Mouse (Mus musculus): Measurements from ENCODE around the gene Zmiz1.

The Zmiz1 gene

DNA sequence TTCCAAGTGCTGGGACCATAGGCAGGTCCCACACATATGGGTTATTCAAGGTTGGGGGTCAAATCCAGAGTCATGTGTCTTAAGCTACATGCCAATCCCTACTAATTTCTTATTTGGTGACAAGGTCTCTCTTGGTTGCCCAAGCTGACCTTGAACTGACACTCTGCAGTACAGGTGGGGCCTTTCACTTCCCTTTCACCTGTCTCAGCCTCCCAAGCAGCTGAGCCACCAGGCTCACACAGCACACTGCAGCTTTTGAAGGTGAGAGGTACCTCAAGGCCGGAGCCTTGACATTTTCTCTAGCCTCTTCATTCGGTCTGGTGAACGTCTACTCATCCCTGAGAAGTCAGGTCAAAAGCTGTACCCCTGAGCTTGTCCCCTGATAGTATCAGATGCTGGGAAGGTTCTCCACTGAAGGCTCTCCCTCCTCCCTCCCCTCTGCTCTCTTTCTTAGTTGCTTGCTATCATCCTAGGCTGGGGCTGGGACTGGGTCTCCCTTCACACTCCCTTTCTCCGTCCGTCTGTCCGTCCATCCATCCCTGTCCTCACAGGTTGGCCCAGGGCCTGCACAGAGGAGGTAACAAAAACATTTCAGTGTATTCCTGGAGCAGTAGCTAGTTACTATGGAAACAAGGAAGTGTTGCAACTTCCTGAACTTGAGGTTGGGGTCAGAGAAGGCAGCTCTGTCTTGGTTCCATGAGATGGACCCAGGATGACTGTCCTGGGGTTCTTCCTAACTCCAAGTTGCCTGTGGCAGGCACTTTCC, 13.3 kb downstream of the Zmiz1 start:
- DNase-seq (ENCODE audit: low read depth) = peak; percentile 53

DNA sequence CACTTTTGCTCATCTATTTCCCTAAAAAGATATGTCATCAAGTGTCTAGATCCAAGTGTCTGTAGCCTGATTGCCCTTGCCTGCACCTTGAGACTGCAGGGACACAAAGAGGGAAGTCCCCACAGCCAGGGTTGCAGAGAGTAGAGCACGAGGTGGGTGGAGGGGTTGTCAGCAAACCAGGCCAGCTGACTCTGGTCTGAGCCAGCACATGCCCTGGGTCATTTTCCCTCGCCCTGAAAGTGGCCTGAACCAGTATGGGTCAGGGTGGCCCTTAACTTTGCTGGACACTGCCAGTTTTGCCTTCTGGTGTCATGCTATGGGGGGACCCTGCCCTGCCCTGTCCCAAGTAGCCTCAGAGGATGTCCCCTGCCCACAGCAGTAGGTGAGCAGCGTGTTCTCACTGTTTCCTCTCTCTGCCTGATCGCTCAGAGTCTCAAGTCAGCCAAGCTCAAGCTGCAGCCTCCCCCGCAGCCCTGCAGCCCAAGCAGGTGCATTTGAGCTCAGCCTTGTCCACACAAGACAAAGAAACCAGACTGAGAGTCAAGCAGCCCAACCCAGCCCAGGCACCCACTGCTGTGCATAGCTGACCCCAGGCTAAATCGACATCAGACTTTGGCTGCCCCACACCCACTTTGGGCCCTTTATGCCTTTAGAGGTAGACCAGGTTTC, 14.1 kb downstream of the Zmiz1 start:
- DNase-seq (ENCODE audit: low read depth) = no peak

DNA sequence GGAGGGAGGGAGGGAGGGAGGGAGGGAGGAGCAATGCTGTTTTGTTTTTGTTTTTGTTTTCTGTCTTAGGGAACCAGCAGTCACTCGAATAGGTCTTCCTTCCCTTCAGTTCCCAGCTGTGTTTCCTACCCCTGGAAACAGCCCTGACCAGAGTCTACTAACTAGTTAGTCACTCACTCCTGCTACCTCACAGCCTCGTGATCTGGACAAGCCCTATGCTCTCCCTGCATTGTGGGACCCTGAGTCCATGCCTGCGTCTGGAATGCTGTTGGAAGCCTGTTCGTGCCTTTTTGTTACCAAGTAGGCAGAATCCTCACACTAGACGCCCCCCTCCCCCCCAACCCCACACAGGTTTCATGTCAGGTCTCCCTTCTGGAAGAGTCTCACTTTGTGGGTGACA, 15.0 kb downstream of the Zmiz1 start:
- peak; percentile 48 for DNase-seq (ENCODE audit: low read depth)

DNA sequence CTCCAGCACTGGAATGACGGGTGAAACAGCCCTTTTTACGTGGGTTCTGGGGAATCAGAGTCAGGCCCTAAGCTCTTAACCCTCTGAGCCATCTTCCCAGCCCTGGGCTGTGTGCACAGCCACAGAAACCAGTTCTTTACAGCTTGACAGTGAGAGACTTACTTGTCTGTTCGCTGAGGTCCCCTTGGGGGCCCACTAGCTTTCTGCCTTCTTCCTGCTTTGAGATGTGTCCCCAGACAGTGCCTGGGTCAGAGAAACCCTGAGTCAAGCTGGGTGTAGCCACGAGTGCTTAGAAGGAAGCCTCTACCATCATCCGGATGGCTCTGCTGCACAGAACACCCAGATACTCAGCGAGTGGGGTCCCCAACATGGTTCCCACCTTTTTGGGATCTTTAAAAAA, 15.7 kb downstream of the Zmiz1 start:
- no peak for DNase-seq (ENCODE audit: low read depth)

DNA sequence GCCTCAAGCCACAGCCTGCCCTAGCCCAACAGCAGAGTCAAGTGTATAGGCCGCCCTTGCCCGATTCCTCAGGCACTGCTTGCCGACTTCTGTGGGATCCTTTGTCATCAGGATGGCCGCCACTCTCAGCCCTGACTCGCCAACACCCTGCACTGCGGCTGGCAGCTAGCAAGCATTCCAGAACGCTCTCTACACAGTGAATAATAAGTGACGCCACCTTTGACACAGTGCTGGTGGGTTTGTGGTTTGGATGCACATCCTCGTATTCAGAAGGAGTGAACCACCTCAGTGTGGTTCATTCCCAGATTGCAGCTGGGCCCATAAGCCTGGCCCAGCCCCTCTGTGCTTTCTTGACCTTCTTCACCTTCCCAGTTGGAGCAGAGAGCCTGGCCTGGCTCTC, 17.1 kb downstream of the Zmiz1 start:
- peak; percentile 74 for DNase-seq (ENCODE audit: low read depth)

DNA sequence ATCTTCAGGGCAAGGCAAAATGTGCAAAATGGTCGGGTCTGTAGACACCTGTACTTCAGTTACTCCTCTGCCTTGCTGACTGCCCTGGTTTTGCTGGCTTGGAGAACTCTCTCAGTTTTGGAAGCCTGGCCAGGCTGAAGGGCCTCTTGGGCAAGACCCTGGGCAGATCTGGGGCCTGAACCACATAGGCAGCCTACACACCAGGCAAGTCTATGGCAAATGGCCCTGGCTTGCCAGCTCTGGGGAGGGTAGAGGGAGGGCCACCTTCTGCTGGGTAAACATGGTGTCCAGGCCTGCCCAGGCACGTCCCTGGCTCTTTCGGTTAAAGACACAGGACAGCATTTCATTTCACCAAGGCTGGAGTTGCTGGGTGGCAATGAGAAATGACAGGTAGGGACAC, 17.5 kb downstream of the Zmiz1 start:
- DNase-seq (ENCODE audit: low read depth) = no peak

DNA sequence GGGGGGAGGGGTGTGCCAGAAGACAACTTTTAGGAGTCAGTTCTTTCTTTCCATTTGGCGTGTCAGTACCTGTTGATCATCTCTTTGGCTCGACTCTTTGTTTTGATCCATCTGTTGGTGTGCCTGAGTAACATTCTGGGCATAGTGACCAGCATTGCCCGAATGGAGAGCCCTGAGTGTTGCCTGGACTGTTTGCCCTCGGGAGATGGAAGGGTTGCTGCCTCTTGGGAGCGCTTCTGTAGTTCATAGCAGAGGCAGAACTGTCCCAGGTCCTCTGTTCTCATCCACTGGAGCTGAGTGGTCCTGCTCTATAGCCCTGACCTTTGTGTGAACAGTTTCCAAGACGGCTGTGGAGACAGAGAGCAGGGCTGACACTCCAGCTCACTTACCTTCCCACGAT, 18.3 kb downstream of the Zmiz1 start:
- DNase-seq (ENCODE audit: low read depth) = no peak

DNA sequence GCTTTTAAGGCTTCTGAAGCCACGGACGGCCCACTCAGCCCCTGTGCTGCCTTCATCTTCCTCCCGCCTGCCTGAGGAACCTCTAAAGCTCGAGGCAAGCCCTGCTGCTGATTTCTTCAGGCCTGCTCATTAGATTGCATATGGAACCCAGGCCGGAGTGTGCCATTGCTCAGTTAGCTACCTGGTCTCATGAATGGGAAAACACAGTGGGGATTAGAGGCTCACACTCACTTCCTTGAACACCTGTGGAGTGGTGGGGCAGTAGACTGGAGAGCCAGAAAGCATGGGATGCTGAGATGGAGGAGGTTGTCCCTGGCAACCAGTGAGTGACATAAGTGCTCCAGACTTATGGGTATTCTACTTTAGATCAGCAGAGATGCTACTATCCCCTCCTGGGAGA, 19.3 kb downstream of the Zmiz1 start:
- DNase-seq (ENCODE audit: low read depth) = no peak

DNA sequence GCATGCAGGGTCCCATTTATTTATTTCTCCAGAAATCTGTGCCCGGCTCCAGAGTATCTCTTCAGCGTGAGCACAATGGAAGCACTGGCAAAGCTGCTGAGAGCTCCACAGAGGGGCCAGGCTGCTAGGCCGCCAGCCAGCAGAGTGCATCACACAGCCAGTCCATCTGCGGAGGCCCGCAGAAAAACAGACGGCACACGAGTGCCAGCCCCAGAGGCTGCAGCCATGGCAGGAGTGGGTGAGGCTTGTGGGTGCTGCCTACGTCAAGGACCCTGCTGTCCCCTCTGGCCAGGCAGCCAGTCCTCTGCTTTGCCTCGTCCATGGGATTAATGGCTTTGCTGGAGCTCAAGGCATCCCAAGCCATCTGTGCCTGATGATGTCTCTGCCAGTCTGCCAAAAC, 19.8 kb downstream of the Zmiz1 start:
- DNase-seq (ENCODE audit: low read depth) = no peak

DNA sequence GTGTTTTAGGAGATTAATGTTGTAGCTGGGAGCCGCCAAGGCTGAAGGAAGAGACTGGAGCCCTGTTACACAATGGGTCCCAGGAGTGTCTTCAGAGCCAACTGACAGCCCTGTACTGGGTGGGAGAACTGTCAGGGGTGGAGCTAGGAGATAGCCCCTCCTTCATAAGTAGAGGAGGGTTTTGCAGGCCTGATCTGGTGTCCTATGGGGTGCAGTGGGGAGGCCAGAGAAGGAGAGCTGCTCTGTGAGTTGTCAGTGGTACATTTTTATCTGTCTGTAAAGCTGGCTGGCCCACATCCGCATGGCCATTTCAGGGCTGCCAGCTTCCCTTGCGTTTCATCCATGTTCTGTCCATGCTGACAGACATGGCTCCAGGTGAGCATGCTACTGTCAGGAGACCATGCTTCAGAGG, 20.9 kb downstream of the Zmiz1 start:
- DNase-seq (ENCODE audit: low read depth) = no peak

DNA sequence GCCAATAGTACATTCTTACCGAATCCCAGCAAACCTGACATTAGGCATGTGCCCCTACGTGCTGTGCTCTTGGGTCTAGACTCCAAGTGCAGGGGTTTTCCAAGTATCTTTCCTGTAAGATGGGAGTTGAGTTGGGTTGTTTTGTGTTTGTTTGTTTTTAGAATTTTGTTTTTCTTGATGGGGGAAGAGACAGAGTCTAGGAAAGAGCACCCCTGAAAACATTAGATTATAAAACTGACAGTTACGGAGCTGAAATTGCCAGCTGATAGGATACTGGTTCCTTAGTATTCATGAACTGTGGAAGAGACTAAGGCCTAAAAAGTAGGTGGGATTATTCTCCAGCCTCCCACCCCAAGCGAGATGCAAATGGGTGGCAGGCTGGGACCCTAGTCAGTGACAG, 21.5 kb downstream of the Zmiz1 start:
- no peak for DNase-seq (ENCODE audit: low read depth)

DNA sequence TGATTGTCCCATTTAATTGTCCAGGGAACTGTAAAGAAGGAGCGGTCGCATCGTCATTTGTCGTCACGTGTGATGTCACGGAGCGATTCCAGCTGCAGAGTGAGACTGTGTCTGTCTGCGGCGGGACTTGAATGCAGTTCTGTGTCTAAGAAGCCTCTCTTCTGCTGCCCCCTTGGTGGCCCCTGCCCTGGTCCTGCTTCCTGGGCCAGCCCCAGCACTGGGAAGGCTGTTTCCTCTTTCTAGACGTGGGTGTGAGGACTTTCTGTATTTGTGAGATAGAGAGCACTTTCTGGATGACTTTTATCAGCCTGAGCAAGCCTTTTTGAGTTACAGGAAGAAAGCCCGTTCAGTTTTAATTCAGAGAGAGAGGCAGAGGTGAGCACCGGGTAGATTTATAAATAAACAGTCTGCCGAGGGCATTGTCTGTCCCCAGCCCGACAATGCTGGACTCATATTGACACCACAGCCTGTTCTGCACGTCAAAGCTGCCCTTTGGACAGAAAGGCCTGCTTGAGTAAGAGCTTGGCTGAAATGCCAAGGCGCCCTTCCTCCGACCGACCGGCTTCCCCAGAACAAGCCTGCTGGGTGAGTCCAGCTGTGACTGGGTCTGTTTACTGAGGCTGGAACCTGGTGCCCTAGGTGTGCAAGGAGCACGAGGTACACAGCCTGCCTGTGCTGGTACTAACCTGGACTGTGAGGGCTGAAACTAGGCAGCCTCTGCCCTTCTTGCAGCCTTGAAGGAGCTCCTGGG, 22.1 kb downstream of the Zmiz1 start:
- peak; percentile 57 for DNase-seq (ENCODE audit: low read depth)

DNA sequence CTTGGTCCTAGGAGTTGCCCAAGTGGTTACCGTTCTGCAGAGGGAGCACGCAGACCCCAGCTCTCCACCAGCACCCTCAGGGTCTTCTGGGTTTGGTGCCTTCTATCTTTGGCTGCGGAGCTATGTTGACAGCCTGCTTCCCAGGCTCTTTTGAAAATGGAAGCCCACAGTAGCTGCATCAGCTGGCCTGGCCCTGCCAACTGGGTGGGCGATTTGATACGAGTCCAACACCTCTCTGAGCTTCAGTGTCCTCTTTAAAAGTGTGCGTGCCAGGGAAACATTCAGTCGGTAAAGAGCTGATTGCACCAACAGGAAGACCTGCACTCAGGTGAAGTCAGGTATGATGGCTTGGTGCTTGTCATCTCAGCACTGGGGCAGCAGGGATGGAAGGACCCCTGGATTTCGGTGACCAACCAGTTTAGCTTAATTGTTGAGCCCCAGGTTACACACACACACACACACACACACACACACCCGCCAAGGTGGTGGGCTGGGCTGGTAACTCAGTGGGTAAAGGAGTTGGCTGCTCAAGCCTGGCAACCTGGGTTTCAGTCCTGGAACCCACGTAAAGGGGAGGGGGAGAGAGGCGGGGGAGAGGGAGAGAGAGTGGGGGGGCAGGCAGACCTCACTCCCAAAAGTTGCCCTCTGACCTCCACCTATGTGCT, 22.8 kb downstream of the Zmiz1 start:
- no peak for DNase-seq (ENCODE audit: low read depth)

DNA sequence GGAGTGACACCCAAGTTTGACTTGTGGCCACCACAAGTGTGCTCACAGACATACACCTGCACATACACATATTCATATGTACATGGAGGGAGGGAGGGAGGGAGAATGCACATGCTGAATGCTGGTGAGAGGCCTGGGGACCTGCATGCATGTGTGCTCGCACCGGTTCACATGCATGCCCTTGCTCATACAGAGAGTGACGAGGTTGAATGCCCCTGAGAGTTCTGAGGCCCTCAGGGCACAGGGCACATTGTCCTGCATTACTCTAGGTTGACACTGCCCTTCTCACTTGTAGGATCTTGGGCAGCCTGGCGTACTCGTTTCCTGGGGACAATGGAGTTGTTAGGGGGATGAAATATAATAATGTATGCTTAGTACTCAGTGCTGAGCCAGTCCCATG, 23.4 kb downstream of the Zmiz1 start:
- no peak for DNase-seq (ENCODE audit: low read depth)

DNA sequence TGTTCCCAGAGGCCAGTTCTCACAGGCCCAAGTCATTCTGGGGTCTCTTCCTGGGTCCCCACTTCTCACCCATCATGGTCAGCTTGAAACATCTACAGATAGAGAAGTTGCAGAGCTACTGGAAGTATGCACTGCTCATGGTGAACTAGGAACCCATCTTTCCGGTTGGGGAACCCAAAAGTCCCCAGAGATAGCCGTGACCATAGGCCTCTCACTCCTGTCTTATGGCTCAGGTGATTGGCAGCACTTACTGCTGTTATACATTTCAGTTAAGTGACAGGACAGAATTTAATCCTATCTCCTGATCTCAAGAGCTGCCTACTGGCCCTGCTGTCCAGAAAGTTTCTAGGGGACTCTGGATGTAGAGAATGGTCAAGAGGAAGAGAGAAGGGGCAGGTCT, 24.3 kb downstream of the Zmiz1 start:
- DNase-seq (ENCODE audit: low read depth) = no peak

DNA sequence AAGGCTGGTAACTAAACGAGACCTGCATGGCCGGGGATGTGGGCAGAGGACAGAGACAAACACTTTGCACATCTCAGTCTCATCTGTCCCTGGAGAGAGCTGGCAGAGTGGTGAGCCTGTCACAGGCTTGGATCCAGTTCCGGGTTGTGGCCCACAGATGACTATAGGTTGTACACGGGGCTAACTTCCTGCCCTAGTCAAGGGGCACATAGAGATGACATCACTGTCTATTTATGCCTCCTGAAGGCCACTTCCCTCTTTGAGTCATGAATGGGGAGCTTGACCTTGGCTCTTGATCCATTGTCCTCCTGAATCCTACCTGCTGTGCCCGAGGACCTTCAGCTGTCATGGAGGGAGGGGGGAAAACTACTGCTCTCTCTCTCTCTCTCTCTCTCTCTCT, 25.1 kb downstream of the Zmiz1 start:
- DNase-seq (ENCODE audit: low read depth) = no peak

DNA sequence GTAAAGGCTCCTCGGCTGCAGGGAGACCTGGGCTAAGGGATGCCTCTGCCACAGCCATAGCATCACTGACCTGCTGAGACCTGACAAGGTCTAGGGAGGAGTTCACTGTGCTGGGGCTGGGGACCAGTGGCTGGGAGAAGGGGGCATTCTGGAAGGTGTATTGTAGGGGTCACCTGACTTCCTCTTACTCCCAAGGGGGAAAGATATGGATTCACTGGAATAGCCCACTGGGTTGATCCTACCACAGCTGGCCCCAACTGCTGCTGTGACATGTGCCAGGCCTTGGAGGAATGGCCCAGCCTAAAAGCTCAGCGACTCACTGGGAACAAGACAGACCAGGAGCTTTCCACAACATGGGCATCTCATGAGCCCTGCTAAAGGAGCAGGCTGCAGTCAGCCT, 27.2 kb downstream of the Zmiz1 start:
- no peak for DNase-seq (ENCODE audit: low read depth)

DNA sequence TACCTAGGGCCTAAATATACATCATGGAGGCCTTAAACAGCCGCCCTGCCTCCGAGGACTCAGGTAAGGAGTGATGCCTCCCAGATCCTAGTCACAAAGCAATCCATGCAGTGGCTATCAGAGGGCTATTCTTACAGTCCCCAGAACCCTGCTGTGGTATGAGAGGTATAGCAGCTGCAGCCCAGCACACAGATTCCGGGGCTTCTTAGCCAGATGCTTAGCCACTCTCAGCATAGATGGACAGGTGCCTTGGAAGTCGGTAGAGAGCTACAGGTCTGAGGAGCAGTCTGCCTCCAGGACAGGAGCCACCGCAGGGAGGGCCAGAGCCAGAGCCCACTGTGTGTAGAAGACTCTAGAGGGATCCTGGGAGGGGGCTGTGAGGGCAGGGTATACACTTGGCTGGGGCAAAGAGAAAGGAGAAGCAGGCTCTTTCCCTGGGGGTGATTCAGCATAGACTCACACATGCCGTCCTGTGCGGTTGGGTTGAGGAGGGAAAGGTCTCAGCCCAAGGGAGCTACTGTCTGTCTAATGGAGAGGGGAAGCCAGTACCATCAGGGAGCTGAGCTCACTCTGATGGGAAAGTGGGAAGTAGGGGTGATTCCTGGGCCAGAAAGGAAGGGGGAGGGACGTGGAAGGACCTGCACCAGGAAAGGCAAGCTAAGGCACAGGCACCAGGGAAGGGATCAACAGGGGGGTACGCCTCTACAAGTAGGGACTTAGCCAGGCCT, 27.9 kb downstream of the Zmiz1 start:
- peak; percentile 69 for DNase-seq (ENCODE audit: low read depth)

DNA sequence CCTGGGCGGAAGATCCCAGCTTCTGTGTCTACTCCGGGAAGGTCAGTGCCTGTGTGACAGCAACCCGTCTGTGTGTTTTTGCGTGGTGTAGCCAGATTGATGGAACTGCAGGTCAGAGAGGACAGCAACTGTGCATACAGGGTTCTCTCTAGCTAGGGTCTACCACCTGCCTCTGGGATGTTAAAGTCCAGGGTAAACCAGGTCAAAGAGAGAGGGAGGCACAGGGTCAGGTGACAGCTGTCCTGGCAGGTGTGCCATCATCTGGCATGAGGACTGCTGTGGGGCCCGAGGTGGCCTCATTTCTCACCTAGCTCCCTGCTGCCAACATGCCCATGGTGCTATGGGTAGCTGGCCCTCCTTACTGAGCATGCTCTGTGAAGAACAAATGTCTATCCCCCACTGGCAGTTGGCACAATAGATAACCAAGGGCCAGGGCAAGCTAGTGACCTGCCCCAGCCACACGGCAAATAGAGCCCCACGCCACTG, 28.5 kb downstream of the Zmiz1 start:
- DNase-seq (ENCODE audit: low read depth) = no peak

DNA sequence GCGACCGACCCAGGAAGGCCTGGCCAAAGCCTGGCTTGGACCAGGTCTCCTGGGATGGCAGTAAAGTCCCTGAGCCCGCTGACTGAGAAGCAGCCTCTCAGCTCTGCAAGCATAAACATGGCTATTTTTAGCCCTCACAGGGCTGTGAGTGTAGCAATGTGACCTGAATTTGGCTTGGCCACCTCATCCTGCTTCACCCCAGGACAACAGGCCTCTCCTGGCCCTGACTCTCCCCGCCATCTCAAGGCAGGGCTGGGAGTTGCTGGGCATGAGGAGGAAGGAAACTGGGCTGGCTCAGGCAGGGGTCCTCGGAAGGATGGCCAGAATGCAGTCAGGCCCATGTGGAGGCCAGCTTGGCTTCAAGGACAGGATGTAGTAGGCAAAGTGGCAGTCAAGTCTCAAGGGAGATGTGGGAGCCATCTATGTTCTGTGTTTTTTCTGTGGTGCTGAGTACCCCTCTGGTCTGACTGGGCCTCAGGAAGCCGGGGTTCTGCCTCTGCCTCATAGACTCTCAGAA, 29.2 kb downstream of the Zmiz1 start:
- DNase-seq (ENCODE audit: low read depth) = peak; percentile 44

DNA sequence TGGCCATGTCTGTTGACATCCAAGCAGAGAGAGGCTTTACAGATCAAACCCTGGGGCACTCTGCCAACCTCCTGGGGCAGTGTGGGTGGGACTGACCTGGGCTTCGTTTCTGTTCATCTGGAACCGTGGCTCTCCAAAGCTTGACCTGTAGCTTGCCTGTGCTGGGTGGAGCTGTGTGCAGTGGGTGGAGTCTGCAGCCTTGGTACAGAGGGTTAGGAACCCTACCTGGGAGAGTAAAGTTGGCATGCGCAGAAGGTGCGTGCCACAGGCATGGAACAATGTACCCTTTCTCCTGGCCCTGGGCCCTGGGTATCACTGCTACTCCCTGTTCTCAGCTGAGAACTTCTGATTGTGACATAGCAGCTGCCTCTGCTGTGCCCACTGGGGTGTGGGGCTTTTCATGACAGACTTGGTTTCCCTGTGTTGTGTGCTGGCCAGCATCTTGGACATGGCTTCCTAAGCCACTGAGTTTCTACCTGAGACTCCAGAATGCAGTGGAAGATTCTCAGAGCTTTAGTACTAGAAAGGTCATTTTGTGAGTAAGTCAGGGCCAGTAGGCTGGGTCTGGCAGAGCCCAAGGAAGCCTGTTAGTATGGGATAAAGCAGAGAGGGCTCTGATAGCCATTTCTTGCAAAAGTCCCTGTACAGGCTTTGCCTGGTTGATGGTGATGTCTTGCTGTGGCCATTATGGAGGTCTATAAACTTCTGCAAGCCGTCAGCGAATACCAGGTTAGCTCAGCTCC, 30.5 kb downstream of the Zmiz1 start:
- DNase-seq (ENCODE audit: low read depth) = no peak

All from NIH3T3 (cell line).